Mouse (Mus musculus) adrenal gland, postnatal 14 days (tissue): ENCODE results near the gene Vps53. TPM values are rescaled to one million over a fixed set of nuclear protein-coding genes. Genes with fewer than 3 reads are reported as not detected.
A peak's percentile ranks its signal among the peaks of the same experiment; 100 is the strongest.
"Not testable (repeated sequence)": the region's sequence is repeated elsewhere in the genome, so short reads cannot be mapped to it uniquely, and the experiment has no call there.

Source experiments
- DNase-seq: peaks from one replicate; pipeline ENCODE4 v3.0.0; 2021; ENCODE audit warnings: mixed read lengths
- total RNA-seq: library from RNA; stranded (reverse); gene quantifications from 2 replicates; pipeline ENCODE4 v1.2.3, GENCODE M21; 2021

Vps53 gene
- total RNA-seq, 1 experiment from 2014 or later: 39.5 TPM

DNA sequence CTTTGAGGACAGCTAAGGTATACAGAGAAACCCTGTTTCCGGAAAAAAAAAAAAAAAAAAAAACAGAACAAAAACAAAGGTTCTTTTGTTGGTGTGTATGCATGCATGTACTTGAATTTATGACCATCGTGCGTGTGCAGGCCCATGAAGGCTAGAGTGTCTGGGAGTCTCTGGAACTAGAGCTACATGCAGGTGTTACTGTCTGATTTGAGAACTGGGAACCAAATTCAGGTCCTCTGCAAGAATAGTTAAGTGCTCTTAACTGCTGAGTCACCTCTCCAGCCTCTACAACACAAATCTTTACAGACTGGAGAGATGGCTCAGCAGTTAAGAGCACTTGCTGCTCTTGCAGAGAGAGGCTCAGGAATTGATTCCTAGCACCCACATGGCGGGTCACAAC lies 163.6 kb downstream of the Vps53 start:
- no peak for DNase-seq

DNA sequence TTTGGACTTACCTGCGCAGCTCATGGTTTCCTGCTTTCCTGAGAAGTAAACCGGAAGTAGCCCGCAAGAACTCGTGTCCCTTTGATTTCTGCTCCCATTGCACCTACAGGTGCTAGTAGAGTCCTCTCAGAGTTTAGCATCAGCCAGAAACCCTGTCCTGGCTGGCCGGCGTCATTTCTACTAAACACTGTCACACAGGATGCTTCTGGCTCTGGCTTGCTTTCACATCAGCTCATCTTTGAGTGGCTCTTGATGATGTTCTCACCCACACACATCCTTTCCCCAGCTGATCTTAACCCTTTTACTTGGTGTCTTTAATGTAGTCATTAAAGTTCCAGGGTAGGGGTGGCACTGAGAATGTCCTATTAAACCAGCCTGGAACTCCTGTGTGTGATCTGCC lies 164.2 kb downstream of the Vps53 start:
- DNase-seq: no peak

DNA sequence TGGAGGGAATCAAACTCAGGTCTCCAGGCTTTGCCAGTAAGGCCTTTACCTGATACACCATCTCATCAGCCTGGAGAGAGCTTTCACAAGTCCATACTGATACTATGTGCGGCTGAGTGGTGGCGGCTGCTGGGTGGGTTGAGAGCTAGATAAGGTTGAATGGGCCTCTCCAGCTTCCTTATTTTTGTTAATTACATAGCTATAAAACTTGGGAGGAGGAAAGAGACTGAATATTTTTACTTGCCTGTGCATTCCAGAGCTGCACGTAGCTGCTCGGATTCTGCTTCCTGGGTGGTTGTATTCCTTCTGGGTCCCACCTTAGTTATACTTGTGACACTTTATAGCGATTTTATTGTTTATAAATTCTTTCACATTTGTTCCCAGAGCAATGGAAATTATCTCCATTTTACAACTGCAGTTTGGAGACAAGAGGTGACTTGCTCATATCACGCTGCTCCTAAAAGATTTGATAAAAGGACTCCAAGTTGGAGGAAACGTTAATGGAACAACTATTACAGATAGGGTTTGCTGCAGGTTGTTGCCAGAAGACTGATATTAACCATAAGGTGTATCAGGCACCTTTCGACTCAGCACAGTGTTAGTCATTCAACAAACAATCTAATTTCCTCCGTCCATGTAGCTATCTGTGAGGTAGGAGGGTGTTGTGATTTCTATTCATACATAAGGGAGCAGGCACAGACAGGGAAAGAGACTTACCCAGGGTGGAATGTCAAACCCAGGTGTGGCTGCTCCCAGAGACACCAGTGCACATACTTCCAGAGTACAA lies 168.4 kb downstream of the Vps53 start:
- no peak for DNase-seq

DNA sequence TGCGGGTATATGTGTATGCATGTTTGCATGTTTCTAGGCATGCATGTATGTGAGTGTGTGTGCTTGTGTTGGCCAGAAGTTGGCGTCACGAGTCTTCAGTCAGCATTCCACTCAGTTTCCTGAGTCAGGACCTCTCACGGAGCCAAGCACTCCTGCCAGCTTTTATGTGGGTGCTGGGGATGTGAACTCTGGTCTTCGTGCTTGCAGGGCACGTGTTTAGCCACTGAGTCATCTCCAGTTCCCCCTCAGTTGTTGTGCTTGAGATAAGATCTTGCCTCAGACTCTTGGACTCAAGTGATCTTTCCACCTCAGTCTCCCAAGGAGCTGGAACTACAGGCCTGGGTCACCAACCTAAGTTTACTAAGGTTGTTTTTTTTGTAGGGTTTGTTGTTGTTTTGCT lies 170.3 kb downstream of the Vps53 start:
- DNase-seq: no peak

DNA sequence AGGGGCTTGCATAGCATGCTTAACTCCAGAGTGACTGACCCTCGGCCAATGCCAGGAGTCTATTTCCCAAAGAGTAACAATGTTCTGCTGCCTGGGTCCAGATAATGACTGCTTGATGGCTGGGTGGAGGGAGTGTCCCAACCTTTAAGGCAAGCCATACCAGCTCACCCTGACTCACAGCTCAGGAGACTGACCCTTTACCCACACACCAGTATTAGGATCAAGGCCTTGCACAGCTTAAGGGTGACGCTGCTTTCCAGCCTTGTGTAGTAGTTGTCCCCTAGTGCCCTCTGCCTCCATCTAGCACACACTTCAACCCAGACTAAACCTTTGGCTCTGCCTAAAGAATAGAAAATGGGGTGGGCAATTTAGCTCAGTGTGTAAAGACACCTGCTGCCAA lies 171.3 kb downstream of the Vps53 start:
- DNase-seq: no peak

DNA sequence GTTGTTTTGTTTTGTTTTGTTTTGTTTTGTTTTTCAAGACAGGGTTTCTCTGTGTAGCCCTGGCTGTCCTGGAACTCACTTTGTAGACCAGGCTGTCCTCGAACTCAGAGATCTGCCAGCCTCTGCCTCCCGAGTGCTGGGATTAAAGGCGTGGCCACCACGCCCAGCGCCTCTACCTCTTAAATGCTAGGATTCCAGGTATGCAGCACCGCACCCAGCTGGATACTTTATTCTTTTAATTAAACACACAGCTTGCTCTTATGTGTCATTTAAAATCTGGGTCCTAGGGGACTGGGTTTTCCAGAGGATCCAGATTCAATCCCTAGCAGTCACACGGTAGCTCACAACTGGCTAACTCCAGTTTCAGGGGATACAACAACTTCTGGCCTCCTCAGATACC lies 175.2 kb downstream of the Vps53 start:
- not testable (repeated sequence) for DNase-seq

GRCm38 (mm10) chr11:76001237-76001878 lies 178.1 kb downstream of the Vps53 start:
- peak; percentile 26 for DNase-seq

DNA sequence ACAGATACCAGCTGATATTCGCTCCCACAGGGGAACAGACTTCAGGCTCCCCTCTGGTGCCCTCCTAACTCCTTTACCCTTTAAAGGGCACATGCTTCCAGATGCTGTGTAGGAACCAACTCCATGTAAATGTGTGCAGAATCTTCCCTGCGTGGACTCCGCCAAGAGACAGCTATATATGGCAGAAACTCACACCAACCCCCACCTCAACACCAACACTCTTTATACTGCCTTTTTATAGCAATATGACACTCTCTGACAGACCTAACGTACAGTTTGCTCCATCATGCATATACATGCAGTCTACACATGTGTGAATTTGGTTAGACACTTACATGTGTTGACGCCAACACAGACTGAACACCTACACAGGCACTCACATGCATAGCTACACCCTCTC lies 178.7 kb downstream of the Vps53 start:
- DNase-seq: no peak

- DNase-seq: peak; percentile 90
Observed at GRCm38 (mm10) chr11:75999440-76000155, 179.8 kb downstream of the Vps53 start, which contains the start of gene 1700016K19Rik. 1700016K19Rik (plus strand) TSS chr11:75999912.

Other genes with a start within 250 kb of the Vps53 start
- 10.7 and 13.1 TPM in 2 replicates for gene Rph3al, start 241.2 kb downstream of the Vps53 start, total RNA-seq
- not detected in 2 replicates for gene 1700016K19Rik, start 179.7 kb downstream of the Vps53 start, total RNA-seq
- 53.4 and 64.1 TPM in 2 replicates for gene Rflnb, start 151.9 kb downstream of the Vps53 start, total RNA-seq
- 7.6 and 8.0 TPM in 2 replicates for gene Fam57a, start within 50 bp of the Vps53 start, total RNA-seq
- gene Dbil5, start 38.0 kb upstream of the Vps53 start, total RNA-seq: 1.3 TPM in 1 of 2 replicates, not detected in the other
- 6.0 and 7.1 TPM in 2 replicates for gene Gemin4, start 38.0 kb upstream of the Vps53 start, total RNA-seq
- 23.8 and 25.0 TPM in 2 replicates for gene Mrm3, start 64.1 kb upstream of the Vps53 start, total RNA-seq
- 75.2 and 79.0 TPM in 2 replicates for gene Glod4, start 64.1 kb upstream of the Vps53 start, total RNA-seq
- gene Nxn, start 219.5 kb upstream of the Vps53 start, total RNA-seq: 20.0 and 26.2 TPM in 2 replicates
- gene Timm22, start 227.3 kb upstream of the Vps53 start, total RNA-seq: 35.6 and 37.6 TPM in 2 replicates